Mouse (Mus musculus): Measurements from ENCODE around the gene Socs5. TPM values are rescaled to one million over a fixed set of nuclear protein-coding genes. Genes with fewer than 3 reads are reported as not detected.
A peak's percentile ranks its signal among the peaks of the same experiment; 100 is the strongest.

The Socs5 gene
- total RNA-seq, 2 experiments from 2014 or later, result 9.1 to 11.5 TPM

- DNase-seq, result no peak
Observed at GRCm38 (mm10) chr17:87169076-87169475, 61.6 kb downstream of the Socs5 start.

GRCm38 (mm10) chr17:87170364-87170763 lies 62.9 kb downstream of the Socs5 start:
- no peak for DNase-seq

- no peak for DNase-seq
Observed at GRCm38 (mm10) chr17:87172031-87172430, 64.6 kb downstream of the Socs5 start.

GRCm38 (mm10) chr17:87173966-87174365 lies 66.5 kb downstream of the Socs5 start:
- no peak for DNase-seq

GRCm38 (mm10) chr17:87174651-87175331 lies 67.3 kb downstream of the Socs5 start:
- DNase-seq, result peak; percentile 27

GRCm38 (mm10) chr17:87176066-87177012 lies 68.9 kb downstream of the Socs5 start:
- peak; percentile 36 for DNase-seq

GRCm38 (mm10) chr17:87178596-87179590 lies 71.4 kb downstream of the Socs5 start:
- DNase-seq, result peak; percentile 73

- DNase-seq, result no peak
Observed at GRCm38 (mm10) chr17:87179939-87180550, 72.6 kb downstream of the Socs5 start.

GRCm38 (mm10) chr17:87181683-87182346 lies 74.3 kb downstream of the Socs5 start:
- no peak for DNase-seq

GRCm38 (mm10) chr17:87185461-87186066 lies 78.1 kb downstream of the Socs5 start:
- DNase-seq, result no peak

- DNase-seq, result no peak
Observed at GRCm38 (mm10) chr17:87187005-87187404, 79.5 kb downstream of the Socs5 start.

Small RNA genes lying within 50 kb of the gene (microRNA-seq; reads per million reads assigned to microRNA genes)
- 0 reads per million in 2 experiments for gene Gm22346 (ENCODE audit: borderline replicate concordance in 2 of 2)

Other genes with a start within 250 kb of the Socs5 start
- not detected for gene Tmem247, start 190.3 kb upstream of the Socs5 start, total RNA-seq (2021)
- not detected for gene Atp6v1e2, start 159.8 kb upstream of the Socs5 start, total RNA-seq (2021)
- gene Rhoq, start 144.6 kb upstream of the Socs5 start, total RNA-seq (2021), result 100 to 1,000 TPM; 197 to 201 TPM
- 1 to 10 TPM; 1.6 to 1.8 TPM for gene Pigf, start 82.3 kb upstream of the Socs5 start, total RNA-seq (2021)
- gene Cript, start 82.1 kb upstream of the Socs5 start, total RNA-seq (2021), result 10 to 100 TPM; 38.5 to 41.4 TPM
- 10 to 100 TPM; 19.9 to 22.1 TPM for gene Mcfd2, start 158.3 kb downstream of the Socs5 start, total RNA-seq (2021)
- gene Ttc7, start 175.2 kb downstream of the Socs5 start, total RNA-seq (2021), result 1 to 10 TPM; 7.1 to 8.4 TPM

All from gastrocnemius, postnatal 25 days (tissue).